Mouse (Mus musculus): ENCODE measurements around the gene Vmn1r220. TPM values are rescaled to one million over a fixed set of nuclear protein-coding genes. Genes with fewer than 3 reads are reported as not detected.
"Not testable (repeated sequence)": the region's sequence is repeated elsewhere in the genome, so short reads cannot be mapped to it uniquely, and the experiment has no call there.

Gene Vmn1r220
- total RNA-seq (2021) (not detected), polyA plus RNA-seq (2012; rRNA removed) (not detected in 2 replicates)
- long read RNA-seq = 0 reads

DNA sequence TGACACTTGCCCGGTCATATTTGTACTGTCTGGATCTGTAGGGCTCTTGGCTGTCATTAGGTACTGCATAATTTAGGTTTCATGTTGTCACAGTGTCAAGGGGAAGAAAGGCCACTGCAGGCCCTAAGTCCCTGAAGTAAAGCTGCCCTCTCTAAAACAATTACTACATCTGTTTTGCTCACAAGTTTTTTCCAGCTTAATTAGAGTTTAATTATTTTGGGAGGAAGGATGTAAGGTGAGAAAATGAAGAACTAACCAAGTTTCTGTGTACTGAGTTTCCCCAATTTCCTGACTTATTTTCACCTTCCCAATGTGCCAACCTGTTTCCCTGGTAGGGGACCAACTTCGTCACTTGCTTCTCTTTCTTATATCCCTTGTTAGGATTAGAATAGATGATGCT is at the start of gene Vmn1r220:
Gene Vmn1r220 (minus strand): TSS at position 101 of the 400 bp plus-strand sequence.
- DNase-seq = no peak

DNA sequence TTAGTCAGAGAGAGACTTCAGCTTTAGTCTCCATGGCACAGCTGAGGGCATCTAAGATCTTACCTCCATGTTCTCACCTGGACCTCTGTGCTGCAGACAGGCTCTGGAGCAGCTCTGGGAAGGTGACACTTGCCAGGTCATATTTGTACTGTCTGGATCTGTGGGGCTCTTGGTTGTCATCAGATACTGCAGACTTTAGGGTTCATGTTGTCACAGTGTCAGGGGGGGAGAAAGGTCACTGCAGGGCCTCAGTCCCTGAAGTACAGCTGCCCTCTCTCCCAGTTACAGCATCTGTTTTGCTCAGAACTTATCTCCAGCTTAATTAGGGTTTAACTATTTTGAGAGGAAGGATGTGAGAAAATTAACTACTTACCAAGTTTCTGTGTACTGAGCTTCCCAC is 48.1 kb upstream of the Vmn1r220 start, which contains the start of gene Vmn1r222:
Gene Vmn1r222 (minus strand): TSS at position 101 of the 400 bp plus-strand sequence.
- DNase-seq = not testable (repeated sequence)

DNA sequence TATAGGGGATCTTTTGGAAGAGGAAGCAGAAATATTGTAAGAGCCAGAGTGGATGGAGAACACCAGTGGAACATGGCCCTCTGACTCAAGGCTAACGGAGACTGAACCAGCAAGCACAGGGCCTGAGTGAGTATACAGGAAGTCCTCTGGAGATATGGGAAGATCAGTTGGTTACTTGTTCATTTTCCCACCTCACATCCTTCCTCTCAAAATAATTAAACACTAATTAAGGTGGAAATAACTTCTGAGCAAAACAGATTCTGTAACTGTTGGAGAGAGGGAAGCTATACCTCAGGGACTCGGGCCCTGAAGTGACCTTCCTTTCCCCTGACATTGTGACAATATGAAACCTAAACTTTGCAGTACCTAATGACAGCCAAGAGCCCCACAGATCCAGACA is 26.1 kb upstream of the Vmn1r220 start, which contains the start of gene Vmn1r221:
Gene Vmn1r221 (plus strand): TSS at position 301 of the 400 bp plus-strand sequence.
- DNase-seq = not testable (repeated sequence)

DNA sequence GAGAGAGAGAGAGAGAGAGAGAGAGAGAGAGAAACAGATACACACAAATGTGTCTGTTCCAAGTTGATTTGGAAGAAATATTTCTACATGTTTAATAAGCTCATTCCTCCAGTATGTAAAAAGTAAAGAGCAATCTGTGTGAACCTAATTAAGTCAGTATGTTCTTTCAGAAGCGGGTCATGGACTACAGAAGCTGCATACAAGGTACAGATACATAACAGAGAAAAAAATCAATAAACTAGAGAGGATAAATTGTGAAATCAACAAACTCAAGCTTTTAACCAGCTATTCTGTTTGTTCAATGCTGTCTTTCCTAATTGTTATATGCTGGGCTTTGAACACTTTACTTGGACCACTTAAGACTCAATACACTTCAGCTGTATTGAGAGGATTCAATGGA is 16.1 kb upstream of the Vmn1r220 start:
- DNase-seq = not testable (repeated sequence)

DNA sequence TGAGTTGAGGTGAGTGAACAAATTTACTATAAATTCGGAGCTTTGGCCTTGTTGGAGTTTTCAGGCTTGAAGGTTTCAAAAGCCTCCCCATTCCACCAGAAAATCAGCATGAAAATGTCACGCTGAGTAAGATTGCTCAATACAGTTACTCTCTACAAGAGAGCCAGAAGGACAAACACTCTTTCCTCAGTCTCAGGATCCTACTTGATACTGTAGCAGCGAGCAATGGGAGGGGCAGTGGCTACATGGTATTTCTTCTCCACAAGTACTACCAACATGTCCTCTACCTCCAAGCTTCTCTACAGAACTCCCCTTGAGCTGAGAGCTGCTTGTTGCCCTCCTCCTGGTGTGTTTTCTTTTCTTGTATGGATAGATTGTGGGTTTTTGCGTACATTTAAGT is 21.3 kb downstream of the Vmn1r220 start:
- DNase-seq = not testable (repeated sequence)

DNA sequence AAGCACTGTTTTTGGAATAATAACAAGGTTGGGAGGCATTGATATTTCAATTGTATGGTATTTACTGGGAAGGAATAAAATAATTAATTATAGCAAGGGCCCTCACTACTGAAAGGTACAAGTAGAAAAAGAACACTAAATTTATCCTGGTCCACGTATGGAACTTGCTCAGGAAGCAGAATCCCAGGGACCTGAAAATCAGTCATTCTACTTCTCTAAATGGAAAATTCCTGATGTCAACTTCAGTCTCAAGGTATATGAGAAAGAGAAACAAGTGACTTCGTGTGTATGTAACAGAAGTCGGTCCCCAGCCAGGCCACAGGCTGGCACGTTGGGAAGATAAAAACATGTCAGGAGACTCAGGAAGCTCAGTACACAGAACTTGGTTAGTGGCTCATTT is 28.8 kb downstream of the Vmn1r220 start, which contains the start of gene Vmn1r219:
Gene Vmn1r219 (plus strand): TSS at position 301 of the 400 bp plus-strand sequence.
- DNase-seq = no peak

DNA sequence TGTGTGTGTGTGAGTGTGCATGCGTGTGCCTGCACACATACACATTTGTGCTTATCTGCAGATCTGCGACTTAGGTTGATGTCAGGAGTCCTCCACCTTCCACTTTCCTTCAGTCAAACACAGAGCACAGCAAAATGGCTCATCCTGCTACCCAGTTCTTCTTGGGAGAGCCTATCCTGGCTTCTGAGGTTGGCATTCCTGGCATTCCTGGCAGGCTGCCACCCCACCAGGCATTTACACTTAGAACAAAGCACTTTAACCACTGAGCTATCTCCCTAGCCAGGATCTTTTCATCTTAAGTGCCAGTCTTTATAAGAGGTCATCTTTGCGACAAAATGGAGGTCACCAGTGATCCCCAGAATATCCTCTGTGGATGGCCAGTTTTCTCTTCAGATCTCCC is 29.9 kb downstream of the Vmn1r220 start:
- no peak for DNase-seq

DNA sequence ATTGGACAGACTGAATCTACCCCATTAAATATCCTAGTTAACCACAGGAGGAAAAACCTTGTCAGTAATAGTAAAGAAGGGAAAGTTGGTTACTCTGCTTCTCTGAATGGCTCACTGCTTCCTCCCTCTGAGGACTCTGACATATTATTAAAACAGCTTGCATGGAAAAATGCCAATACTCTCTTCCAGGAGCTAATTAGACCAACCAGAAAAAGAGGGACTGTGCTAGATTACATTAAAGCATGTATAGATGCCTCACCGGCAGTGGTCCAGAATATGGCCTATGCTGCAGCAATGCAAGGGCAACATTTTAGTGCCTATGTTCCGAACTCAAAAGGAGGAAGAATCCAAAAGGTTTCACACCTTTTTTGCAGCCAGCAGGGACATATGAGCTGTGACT is 48.9 kb downstream of the Vmn1r220 start:
- DNase-seq = no peak

DNA sequence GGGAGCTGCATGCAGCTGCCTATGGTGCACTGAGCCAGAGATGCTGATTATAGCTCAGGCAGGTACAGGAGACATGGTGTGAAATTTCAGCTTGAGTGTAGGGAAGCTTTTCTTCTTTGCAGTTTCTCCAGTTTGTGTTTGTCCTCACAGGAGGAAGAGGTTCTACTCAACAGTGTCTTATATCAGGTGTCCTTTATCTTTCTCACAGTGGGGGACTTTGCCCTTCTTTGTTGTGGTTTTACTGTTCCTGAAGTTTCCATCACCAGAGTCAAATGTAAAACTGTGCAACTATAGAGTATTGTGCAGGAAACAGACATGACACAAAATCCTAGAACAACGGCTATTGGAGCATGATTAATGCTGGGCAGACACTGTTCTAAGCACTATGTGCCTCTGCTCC is 54.3 kb downstream of the Vmn1r220 start:
- DNase-seq = no peak

DNA sequence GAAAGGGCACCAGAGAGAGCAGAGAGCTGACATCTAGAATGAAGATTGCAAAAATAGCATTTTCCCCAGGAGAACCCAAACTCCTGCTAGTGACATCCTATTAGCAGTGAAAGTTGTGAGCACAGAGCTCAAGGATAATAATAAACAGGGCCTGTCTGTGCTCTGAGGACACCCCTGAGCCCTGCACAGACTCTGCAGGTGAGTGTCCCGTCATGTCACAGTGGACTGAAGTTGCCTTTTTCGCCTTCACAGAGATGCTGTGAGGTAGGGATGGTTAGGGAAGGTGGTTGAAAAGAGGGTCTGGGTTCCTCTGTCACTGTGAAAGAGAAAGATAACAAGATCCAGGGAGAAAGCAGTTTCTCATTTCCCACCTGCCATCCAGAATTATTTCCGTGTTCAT is 54.7 kb downstream of the Vmn1r220 start, which contains the start of gene Vmn1r218:
Gene Vmn1r218 (plus strand): TSS at position 57 of the 400 bp plus-strand sequence.
- no peak for DNase-seq

Other genes with a start within 250 kb of the Vmn1r220 start
- gene Vmn1r213, start 180.3 kb downstream of the Vmn1r220 start, total RNA-seq (2021) = not detected
- not detected in 2 replicates for gene Vmn1r213, start 180.3 kb downstream of the Vmn1r220 start, polyA plus RNA-seq (2012; rRNA removed)
- gene Vmn1r214, start 157.6 kb downstream of the Vmn1r220 start, total RNA-seq (2021) = not detected
- gene Vmn1r214, start 157.6 kb downstream of the Vmn1r220 start, polyA plus RNA-seq (2012; rRNA removed) = not detected in 2 replicates
- gene Vmn1r215, start 120.0 kb downstream of the Vmn1r220 start, total RNA-seq (2021) = not detected
- not detected in 2 replicates for gene Vmn1r215, start 120.0 kb downstream of the Vmn1r220 start, polyA plus RNA-seq (2012; rRNA removed)
- gene Vmn1r217, start 69.7 kb downstream of the Vmn1r220 start, total RNA-seq (2021) = not detected
- gene Vmn1r217, start 69.7 kb downstream of the Vmn1r220 start, polyA plus RNA-seq (2012; rRNA removed) = not detected in 2 replicates
- not detected for gene Vmn1r218, start 54.8 kb downstream of the Vmn1r220 start, total RNA-seq (2021)
- not detected in 2 replicates for gene Vmn1r218, start 54.8 kb downstream of the Vmn1r220 start, polyA plus RNA-seq (2012; rRNA removed)
- not detected for gene Vmn1r219, start 28.7 kb downstream of the Vmn1r220 start, total RNA-seq (2021)
- not detected in 2 replicates for gene Vmn1r219, start 28.7 kb downstream of the Vmn1r220 start, polyA plus RNA-seq (2012; rRNA removed)
- not detected for gene Vmn1r221, start 26.2 kb upstream of the Vmn1r220 start, total RNA-seq (2021)
- not detected in 2 replicates for gene Vmn1r221, start 26.2 kb upstream of the Vmn1r220 start, polyA plus RNA-seq (2012; rRNA removed)
- not detected for gene Vmn1r222, start 48.0 kb upstream of the Vmn1r220 start, total RNA-seq (2021)
- gene Vmn1r222, start 48.0 kb upstream of the Vmn1r220 start, polyA plus RNA-seq (2012; rRNA removed) = not detected in 2 replicates
- not detected for gene Vmn1r223, start 59.2 kb upstream of the Vmn1r220 start, total RNA-seq (2021)
- gene Vmn1r223, start 59.2 kb upstream of the Vmn1r220 start, polyA plus RNA-seq (2012; rRNA removed) = not detected in 2 replicates
- 10 to 100 TPM; 16.3 to 20.7 TPM for gene Zfp322a, start 181.2 kb upstream of the Vmn1r220 start, total RNA-seq (2021)
- 0.40 and 0.53 TPM in 2 replicates for gene Zfp322a, start 181.2 kb upstream of the Vmn1r220 start, polyA plus RNA-seq (2012; rRNA removed)
- gene Abt1, start 235.9 kb upstream of the Vmn1r220 start, total RNA-seq (2021) = 1 to 10 TPM; 7.0 to 8.5 TPM
- 1.1 TPM in 2 replicates for gene Abt1, start 235.9 kb upstream of the Vmn1r220 start, polyA plus RNA-seq (2012; rRNA removed)

All from adrenal gland, adult 2 months (tissue).